Mouse (Mus musculus) hindbrain, embryonic 14.5 days (tissue): ENCODE results near the gene Rtf2. TPM values are rescaled to one million over a fixed set of nuclear protein-coding genes. Genes with fewer than 3 reads are reported as not detected.

ENCODE experiments used
- ATAC-seq: fragments of 200-750 bp; cut with Nextera tagmentation; 2 replicates; pipeline ENCODE4 v1.8.0; 2017; ENCODE audit warnings: moderate number of reproducible peaks, mild to moderate bottlenecking, moderate TSS enrichment, moderate library complexity; ENCODE audit not compliant: low FRiP score
- DNase-seq: peaks from one replicate; pipeline ENCODE4 v3.0.0-alpha.2; 2015; ENCODE audit warnings: low spot score
- H3K27ac ChIP-seq: fragments of 300-500 bp; sonication (generic); 2 replicates; pipeline ENCODE4 v1.5.1; 2014; ENCODE audit warnings: mild to moderate bottlenecking, moderate library complexity
- H3K27me3 ChIP-seq: fragments of 300-500 bp; sonication (generic); 2 replicates; pipeline ENCODE4 v1.6.1; 2014; ENCODE audit warnings: mild to moderate bottlenecking, low read length, mixed read lengths; ENCODE audit not compliant: control insufficient read depth, insufficient read depth
- H3K36me3 ChIP-seq: fragments of 300-500 bp; sonication (generic); replicated peaks from 2 replicates; pipeline ENCODE4 v1.6.1; 2014; ENCODE audit not compliant: control insufficient read depth, insufficient read depth
- H3K4me1 ChIP-seq: fragments of 300-500 bp; sonication (generic); replicated peaks from 2 replicates; pipeline ENCODE4 v1.6.1; 2014; ENCODE audit warnings: antibody characterized with exemption, low read length, mixed read lengths; ENCODE audit not compliant: control insufficient read depth, insufficient read depth
- H3K4me2 ChIP-seq: fragments of 300-500 bp; sonication (generic); replicated peaks from 2 replicates; pipeline ENCODE4 v1.6.1; 2014; ENCODE audit warnings: mild to moderate bottlenecking, moderate library complexity
- H3K4me3 ChIP-seq: fragments of 300-500 bp; sonication (generic); replicated peaks from 2 replicates; pipeline ENCODE4 v1.5.1; 2014; ENCODE audit warnings: mild to moderate bottlenecking, low read length
- H3K9ac ChIP-seq: fragments of 300-500 bp; sonication (generic); 2 replicates; pipeline ENCODE4 v1.6.1; 2014
- H3K9me3 ChIP-seq: fragments of 300-500 bp; sonication (generic); 2 replicates; pipeline ENCODE4 v1.6.1; 2016; ENCODE audit warnings: low read length; ENCODE audit not compliant: control insufficient read depth
- WGBS: fragments of 180-500 bp; shearing (Covaris S2); extraction: QIAGEN DNeasy Blood & Tissue Kit; methylation state at CpG from one replicate; pipeline ENCODE4 v1.1.7; 2014; 5-methylcytosine and 5-hydroxymethylcytosine counted together
- polyA plus RNA-seq: library from polyadenylated mRNA; unstranded; fragments of >200 nt; fragmentation: Nextera tagmentation; extraction: Ambion mirVana; gene quantifications from 2 replicates; pipeline ENCODE4 v1.2.1, GENCODE M21; 2014

Gene Rtf2
- polyA plus RNA-seq, 1 experiment from 2014 or later, result 91.7 TPM

DNA sequence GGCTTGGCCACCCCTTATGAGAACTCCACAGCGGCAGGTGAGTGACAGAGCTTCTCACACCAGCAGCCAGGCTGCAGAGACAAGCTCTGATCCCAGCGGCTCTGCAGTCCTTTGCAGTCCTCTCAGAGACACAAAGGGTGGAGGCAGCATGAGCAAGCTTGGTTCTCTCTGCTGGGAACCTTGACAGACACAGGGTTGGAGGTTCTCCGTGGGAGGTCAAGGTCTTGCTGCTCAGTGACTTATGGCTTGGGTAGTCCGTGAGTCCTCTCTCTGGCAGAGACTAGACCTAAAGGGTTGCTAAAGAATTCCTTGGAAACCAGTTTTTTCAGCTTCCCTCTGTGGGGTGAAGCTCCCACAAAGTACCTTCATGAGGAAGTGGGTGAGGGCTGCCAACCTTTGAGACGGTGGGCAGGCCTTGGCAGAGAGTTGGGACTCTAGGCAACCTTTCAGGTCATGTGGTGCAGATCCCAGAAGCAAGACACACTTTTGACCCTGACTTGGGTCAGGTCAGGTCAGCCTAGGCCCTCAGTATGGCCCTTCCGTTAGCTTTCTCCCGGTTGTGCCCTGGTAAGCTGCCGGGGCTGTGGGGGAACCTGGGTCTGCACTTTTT is 56.5 kb downstream of the Rtf2 start:
- DNase-seq, result no peak
- no peaks in the 10 kb centered on the region for H3K4me1 ChIP-seq
- H3K9ac ChIP-seq, result no peak overlapping the region
- H3K27ac ChIP-seq, result no peak overlapping the region
- H3K36me3 ChIP-seq, result no peaks in the 10 kb centered on the region
- H3K4me2 ChIP-seq, result no peak overlapping the region
- no peak for ATAC-seq
- H3K27me3 ChIP-seq, result no peaks in the 10 kb centered on the region
- WGBS, result 74% methylated on average over 8 of the region's 8 CpGs
- no peaks in the 10 kb centered on the region for H3K9me3 ChIP-seq
- H3K4me3 ChIP-seq, result no peak overlapping the region

- H3K9me3 ChIP-seq, result no peaks in the 10 kb centered on the region
- ATAC-seq, result no peak
Observed at GRCm38 (mm10) chr2:172498823-172499222, 58.5 kb downstream of the Rtf2 start.

DNA sequence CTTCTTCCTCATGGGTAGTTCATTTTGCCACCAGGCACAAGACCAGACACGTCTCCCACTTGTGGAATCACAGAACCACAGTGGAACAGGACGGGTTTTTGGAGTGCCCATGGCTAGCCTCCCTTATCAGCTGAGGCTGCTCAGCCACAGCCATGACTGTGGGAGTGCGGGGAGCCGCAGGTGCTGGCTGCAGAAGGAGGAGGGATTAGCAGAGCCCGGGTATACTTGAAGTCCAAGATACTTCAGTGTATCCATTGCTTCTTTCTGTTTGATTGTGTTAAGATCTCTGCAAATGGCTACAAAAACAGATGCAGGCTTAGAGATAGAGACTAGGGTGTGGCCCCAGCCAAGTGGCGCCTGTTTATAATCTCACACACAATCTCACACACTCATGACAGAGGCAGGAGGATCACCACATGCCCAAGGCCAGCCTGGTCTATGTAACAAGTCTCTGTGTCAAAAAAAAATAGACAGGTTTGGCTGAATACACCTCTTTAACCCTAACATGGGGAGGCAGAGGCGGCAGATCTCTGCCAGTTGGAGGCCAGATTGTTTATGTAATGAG is 60.5 kb downstream of the Rtf2 start:
- no peaks in the 10 kb centered on the region for H3K4me1 ChIP-seq
- 68% methylated on average over 7 of the region's 7 CpGs for WGBS
- H3K9me3 ChIP-seq, result no peaks in the 10 kb centered on the region
- no peak for ATAC-seq
- no peak overlapping the region for H3K4me3 ChIP-seq
- no peak overlapping the region for H3K9ac ChIP-seq
- no peak overlapping the region for H3K27ac ChIP-seq
- no peak for DNase-seq
- no peaks in the 10 kb centered on the region for H3K36me3 ChIP-seq
- no peaks in the 10 kb centered on the region for H3K27me3 ChIP-seq
- H3K4me2 ChIP-seq, result no peak overlapping the region

More at GRCm38 (mm10) chr2:172498823-172499222, 58.5 kb downstream of the Rtf2 start:
- Histone ChIP-seq H3K9ac (no peak overlapping the region), H3K27ac (no peak overlapping the region), H3K36me3 (no peaks in the 10 kb centered on the region), H3K27me3 (no peaks in the 10 kb centered on the region), H3K4me2 (no peak overlapping the region), H3K4me3 (no peak overlapping the region), H3K4me1 (no peaks in the 10 kb centered on the region)
- no peak for DNase-seq
- 25% methylated on average over 3 of the region's 3 CpGs for WGBS

DNA sequence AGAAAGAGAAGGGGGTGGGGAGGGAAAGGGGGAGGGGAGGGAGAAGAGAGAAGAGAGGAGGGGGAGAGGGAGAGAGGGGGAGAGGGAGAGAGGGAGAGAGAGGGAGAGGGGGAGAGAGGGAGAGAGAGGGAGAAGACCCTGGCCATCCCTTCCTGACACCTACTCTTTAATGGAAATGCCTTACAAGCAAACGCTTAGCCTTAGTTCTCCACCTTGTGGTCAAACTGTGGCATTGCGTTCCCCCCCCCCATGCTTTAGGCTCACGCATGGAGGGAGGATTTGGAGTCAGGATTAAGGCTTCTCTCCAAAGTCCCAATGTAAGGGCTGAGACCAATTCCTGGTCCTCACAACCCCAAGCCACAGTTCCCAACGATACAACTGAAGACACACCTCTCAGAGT is 61.0 kb downstream of the Rtf2 start:
- H3K27ac ChIP-seq, result no peak overlapping the region
- whole genome bisulfite sequencing, result 1% methylated on average over 4 of the region's 4 CpGs
- no peak overlapping the region for H3K9ac ChIP-seq
- no peak overlapping the region for H3K4me2 ChIP-seq
- DNase-seq, result peak; percentile 79
- H3K27me3 ChIP-seq, result no peaks in the 10 kb centered on the region
- no peak overlapping the region for H3K4me3 ChIP-seq
- no peak for ATAC-seq
- H3K4me1 ChIP-seq, result no peaks in the 10 kb centered on the region
- no peaks in the 10 kb centered on the region for H3K9me3 ChIP-seq
- H3K36me3 ChIP-seq, result no peaks in the 10 kb centered on the region

DNA sequence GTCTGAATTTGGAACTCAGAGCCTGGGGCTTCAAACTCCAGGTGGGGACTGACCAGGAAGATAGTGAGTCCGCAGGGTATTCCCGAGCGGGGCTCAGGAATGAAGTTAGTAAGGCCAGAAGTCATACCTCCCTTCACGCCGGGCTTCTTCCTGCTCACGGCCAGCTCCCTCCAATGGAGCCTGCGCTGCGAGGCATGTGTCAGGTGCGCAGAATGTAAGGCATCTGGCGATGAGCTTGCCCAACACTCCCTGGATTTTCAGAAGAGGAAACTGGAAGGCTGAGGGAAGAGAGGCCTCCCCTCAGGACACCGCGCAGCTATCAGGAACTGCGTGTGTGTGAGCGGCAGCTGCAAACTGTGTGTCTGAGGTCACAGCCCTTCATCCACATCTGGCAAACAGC is 61.8 kb downstream of the Rtf2 start:
- ATAC-seq (no peak), DNase-seq (no peak)
- H3K4me1 ChIP-seq, result no peaks in the 10 kb centered on the region
- H3K27me3 ChIP-seq, result no peaks in the 10 kb centered on the region
- H3K4me3 ChIP-seq, result no peak overlapping the region
- no peaks in the 10 kb centered on the region for H3K9me3 ChIP-seq
- WGBS, result 74% methylated on average over 14 of the region's 14 CpGs
- no peak overlapping the region for H3K9ac ChIP-seq
- no peaks in the 10 kb centered on the region for H3K36me3 ChIP-seq
- H3K27ac ChIP-seq, result no peak overlapping the region
- no peak overlapping the region for H3K4me2 ChIP-seq

GRCm38 (mm10) chr2:172506121-172506520 is 65.8 kb downstream of the Rtf2 start:
- no peak for DNase-seq
- no peaks in the 10 kb centered on the region for H3K4me1 ChIP-seq
- 88% methylated on average over 7 of the region's 7 CpGs for WGBS

GRCm38 (mm10) chr2:172510056-172510712 is 69.8 kb downstream of the Rtf2 start:
- no peaks in the 10 kb centered on the region for H3K4me1 ChIP-seq
- no peaks in the 10 kb centered on the region for H3K9me3 ChIP-seq
- WGBS, result 91% methylated on average over 15 of the region's 15 CpGs
- H3K27ac ChIP-seq, result no peak overlapping the region
- ATAC-seq (no peak), DNase-seq (no peak)
- no peaks in the 10 kb centered on the region for H3K36me3 ChIP-seq
- H3K9ac ChIP-seq, result no peak overlapping the region
- no peak overlapping the region for H3K4me3 ChIP-seq
- no peak overlapping the region for H3K4me2 ChIP-seq
- no peaks in the 10 kb centered on the region for H3K27me3 ChIP-seq

More at GRCm38 (mm10) chr2:172506121-172506520, 65.8 kb downstream of the Rtf2 start:
- Histone ChIP-seq H3K4me2 (no peak overlapping the region), H3K9ac (no peak overlapping the region), H3K4me3 (no peak overlapping the region), H3K36me3 (no peaks in the 10 kb centered on the region), H3K27me3 (no peaks in the 10 kb centered on the region), H3K27ac (no peak overlapping the region), H3K9me3 (no peaks in the 10 kb centered on the region)
- no peak for ATAC-seq

- H3K4me3 ChIP-seq, result no peak overlapping the region
- H3K27ac ChIP-seq, result no peak overlapping the region
- no peak overlapping the region for H3K9ac ChIP-seq
- no peak overlapping the region for H3K4me2 ChIP-seq
- WGBS, result 61% methylated on average over 3 of the region's 3 CpGs
- no peak for DNase-seq
- no peak for ATAC-seq
- no peaks in the 10 kb centered on the region for H3K9me3 ChIP-seq
- H3K36me3 ChIP-seq, result no peaks in the 10 kb centered on the region
- no peaks in the 10 kb centered on the region for H3K4me1 ChIP-seq
- no peaks in the 10 kb centered on the region for H3K27me3 ChIP-seq
Observed at GRCm38 (mm10) chr2:172510899-172511298, 70.5 kb downstream of the Rtf2 start.

DNA sequence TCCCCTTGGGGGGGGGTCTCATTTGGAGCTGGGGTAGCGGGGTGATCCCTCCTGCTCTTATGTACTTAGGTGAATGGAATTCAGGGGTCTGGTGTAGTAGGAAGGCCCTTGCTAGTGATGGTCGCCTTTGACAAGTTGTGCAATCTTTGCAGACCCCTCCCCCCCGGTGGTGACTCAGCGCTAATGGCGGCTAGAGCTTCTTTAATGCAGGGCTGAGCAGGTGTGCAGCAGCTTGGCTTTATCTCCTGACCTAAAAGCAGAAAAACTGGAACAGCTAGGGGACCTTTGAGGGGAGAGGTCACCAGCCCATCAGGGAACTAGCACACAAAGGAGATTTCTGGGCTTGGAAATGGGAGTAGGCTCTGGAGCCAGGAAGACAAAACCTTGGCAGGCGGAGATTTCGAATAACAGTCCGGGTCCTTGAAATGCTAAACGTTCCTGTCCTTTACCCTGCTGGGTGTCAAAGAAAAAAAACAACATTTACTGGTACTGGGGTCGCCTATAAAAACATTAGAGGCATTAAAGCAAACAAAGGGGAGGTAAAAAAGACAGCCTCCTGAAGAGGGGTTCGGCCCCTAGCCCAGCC is 76.1 kb downstream of the Rtf2 start:
- no peaks in the 10 kb centered on the region for H3K36me3 ChIP-seq
- H3K27ac ChIP-seq, result no peak overlapping the region
- no peak overlapping the region for H3K4me2 ChIP-seq
- no peaks in the 10 kb centered on the region for H3K9me3 ChIP-seq
- WGBS, result 22% methylated on average over 11 of the region's 11 CpGs
- H3K4me1 ChIP-seq, result no peaks in the 10 kb centered on the region
- DNase-seq (no peak), ATAC-seq (no peak)
- H3K4me3 ChIP-seq, result no peak overlapping the region
- 0 out of 2 replicates have a peak, but pooled peaks cover 4% of the 10 kb centered on the region for H3K27me3 ChIP-seq
- no peak overlapping the region for H3K9ac ChIP-seq
